Mouse (Mus musculus) midbrain, embryonic 16.5 days (tissue): ENCODE measurements at regions not wholly inside any gene's neighbourhood (a gene's known extent, or its start where the extent isn't known, plus 50 kb on each side); places are given as distances from the start of the nearest gene placed in this dataset.
A peak's percentile ranks its signal among the peaks of the same experiment; 100 is the strongest.

ENCODE experiments used
- ATAC-seq: fragments of 200-750 bp; cut with Nextera tagmentation; 2 replicates; pipeline ENCODE4 v1.8.0; 2017; ENCODE audit warnings: moderate TSS enrichment
- H3K27ac ChIP-seq: fragments of 300-500 bp; sonication (generic); 2 replicates; pipeline ENCODE4 v1.5.1; 2014; ENCODE audit warnings: mild to moderate bottlenecking, low read length, mixed read lengths
- H3K27me3 ChIP-seq: fragments of 300-500 bp; sonication (generic); 2 replicates; pipeline ENCODE4 v1.6.1; 2014; ENCODE audit warnings: low read depth, low read length, mixed read lengths; ENCODE audit not compliant: control insufficient read depth, insufficient read depth
- H3K36me3 ChIP-seq: fragments of 300-500 bp; sonication (generic); 2 replicates; pipeline ENCODE4 v1.6.1; 2014; ENCODE audit warnings: mild to moderate bottlenecking, low read length, moderate library complexity, mixed read lengths; ENCODE audit not compliant: control insufficient read depth, insufficient read depth
- H3K4me1 ChIP-seq: fragments of 300-500 bp; sonication (generic); 2 replicates; pipeline ENCODE4 v1.6.1; 2014; ENCODE audit warnings: mild to moderate bottlenecking, low read length, mixed read lengths; ENCODE audit not compliant: control insufficient read depth, insufficient read depth
- H3K4me2 ChIP-seq: fragments of 300-500 bp; sonication (generic); 2 replicates; pipeline ENCODE4 v1.6.1; 2014; ENCODE audit warnings: mild to moderate bottlenecking, low read length, mixed read lengths
- H3K4me3 ChIP-seq: fragments of 300-500 bp; sonication (generic); 2 replicates; pipeline ENCODE4 v1.5.1; 2014; ENCODE audit warnings: low read depth, mild to moderate bottlenecking, low read length, moderate library complexity, mixed read lengths
- H3K9ac ChIP-seq: fragments of 300-500 bp; sonication (generic); 2 replicates; pipeline ENCODE4 v1.6.1; 2014; ENCODE audit warnings: low read depth, low read length, mixed read lengths
- H3K9me3 ChIP-seq: fragments of 300-500 bp; sonication (generic); replicated peaks from 2 replicates; pipeline ENCODE4 v1.6.1; 2014; ENCODE audit warnings: mild to moderate bottlenecking, low read length, mixed read lengths; ENCODE audit not compliant: control insufficient read depth, poor library complexity, severe bottlenecking
- WGBS: fragments of 180-500 bp; shearing (Covaris S2); extraction: QIAGEN DNeasy Blood & Tissue Kit; methylation state at CpG from one replicate; pipeline ENCODE4 v1.1.7; 2014; 5-methylcytosine and 5-hydroxymethylcytosine counted together

DNA sequence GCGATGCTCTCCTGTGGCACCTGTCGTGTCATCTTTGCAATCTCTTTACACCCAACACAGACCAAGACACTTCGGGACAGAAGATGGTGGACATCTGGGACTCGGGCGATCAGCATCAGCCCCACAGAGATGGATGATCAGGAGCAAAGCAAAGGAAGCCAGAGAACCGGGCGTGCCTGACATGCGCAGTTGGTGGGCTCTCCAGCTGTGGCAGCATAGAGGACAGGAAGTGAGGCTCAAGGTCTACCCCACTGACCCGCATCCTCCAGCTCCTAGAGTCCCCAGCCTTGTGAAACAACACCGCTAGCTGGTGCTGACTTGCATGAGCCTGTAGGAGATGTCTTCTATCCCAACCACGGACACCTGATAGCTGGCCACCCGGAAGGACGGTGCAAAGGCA is 312.9 kb upstream of the Prox1 start:
- Histone ChIP-seq H3K4me1 (no peaks in the 10 kb centered on the region), H3K9ac (no peak overlapping the region), H3K36me3 (no peaks in the 10 kb centered on the region), H3K9me3 (peaks cover 10% of the 10 kb centered on the region), H3K27ac (no peak overlapping the region), H3K27me3 (no peaks in the 10 kb centered on the region), H3K4me3 (no peak overlapping the region), H3K4me2 (no peak overlapping the region)
- no peak for ATAC-seq
- 92% methylated on average over 13 of the region's 13 CpGs for WGBS

DNA sequence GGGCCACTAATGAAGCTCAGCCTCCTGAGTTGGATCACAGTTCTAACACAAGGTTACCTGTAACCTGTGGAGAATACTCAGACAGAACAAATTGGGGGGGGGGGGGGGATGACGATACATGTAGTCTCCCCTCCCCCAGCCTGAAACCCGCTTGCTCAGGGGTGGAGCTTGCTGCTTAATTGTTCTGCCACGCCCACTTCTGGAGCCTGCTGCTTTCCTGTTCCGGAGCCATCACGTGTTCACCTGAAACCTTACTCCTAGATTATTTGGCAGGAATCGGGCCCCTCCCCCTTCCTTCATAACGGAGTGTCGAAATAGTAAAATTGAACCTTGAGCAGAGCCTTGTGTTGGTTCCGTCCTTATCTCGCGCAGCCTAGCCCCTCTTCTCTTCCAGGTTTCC is 310.6 kb upstream of the Prox1 start:
- ATAC-seq, result no peak
- Histone ChIP-seq H3K27ac (no peak overlapping the region), H3K9me3 (peaks cover 10% of the 10 kb centered on the region), H3K4me1 (no peaks in the 10 kb centered on the region), H3K4me3 (no peak overlapping the region), H3K9ac (no peak overlapping the region), H3K4me2 (no peak overlapping the region), H3K36me3 (no peaks in the 10 kb centered on the region), H3K27me3 (no peaks in the 10 kb centered on the region)
- 79% methylated on average over 11 of the region's 11 CpGs for WGBS

DNA sequence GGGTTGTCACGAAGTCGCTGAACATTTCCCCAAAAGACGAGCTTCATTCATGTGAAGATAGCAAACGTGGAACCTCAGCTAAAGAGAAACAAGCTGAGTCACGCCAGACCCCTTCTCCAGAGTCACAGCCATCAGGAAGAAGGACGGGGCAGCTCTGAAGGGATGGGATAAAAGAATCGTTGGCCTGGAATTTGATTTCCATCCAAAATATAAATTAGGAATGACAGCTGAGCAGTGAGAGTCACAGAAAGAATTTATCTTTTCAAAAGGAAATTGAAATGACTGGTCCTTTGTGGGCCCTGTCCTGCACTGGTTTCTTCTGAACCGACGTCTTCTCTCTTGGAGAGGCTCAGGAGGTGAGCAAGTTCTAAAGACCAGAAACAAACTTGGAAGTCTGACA is 310.1 kb upstream of the Prox1 start:
- H3K4me2 ChIP-seq, result no peak overlapping the region
- H3K9ac ChIP-seq, result no peak overlapping the region
- no peak for ATAC-seq
- H3K27me3 ChIP-seq, result no peaks in the 10 kb centered on the region
- no peaks in the 10 kb centered on the region for H3K36me3 ChIP-seq
- no peak overlapping the region for H3K27ac ChIP-seq
- peaks cover 10% of the 10 kb centered on the region for H3K9me3 ChIP-seq
- WGBS, result 61% methylated on average over 9 of the region's 9 CpGs
- H3K4me3 ChIP-seq, result no peak overlapping the region
- H3K4me1 ChIP-seq, result no peaks in the 10 kb centered on the region

DNA sequence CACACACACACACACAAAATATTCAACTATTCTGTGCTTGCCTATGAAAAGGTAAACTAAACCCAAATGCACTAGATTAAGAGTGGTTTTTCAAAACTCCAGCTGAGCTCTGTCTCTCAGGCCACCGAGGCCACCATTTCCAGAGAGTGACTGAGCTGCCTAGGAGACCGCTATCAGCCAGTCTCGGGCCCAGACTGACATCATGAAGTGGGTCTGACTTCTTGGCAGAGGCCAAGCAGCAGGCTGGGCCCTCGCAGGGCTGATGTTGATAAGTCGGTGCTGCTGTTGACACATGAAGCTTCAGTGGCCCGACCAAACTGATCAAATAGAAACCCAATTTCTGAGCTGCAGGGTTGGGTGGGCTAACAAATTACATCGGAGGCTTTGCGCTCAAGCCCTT is 302.2 kb upstream of the Prox1 start:
- H3K9me3 ChIP-seq, result no peaks in the 10 kb centered on the region
- 82% methylated on average over 8 of the region's 8 CpGs for WGBS
- no peak overlapping the region for H3K4me3 ChIP-seq
- no peak overlapping the region for H3K27ac ChIP-seq
- ATAC-seq, result no peak
- no peaks in the 10 kb centered on the region for H3K4me1 ChIP-seq
- H3K27me3 ChIP-seq, result no peaks in the 10 kb centered on the region
- H3K36me3 ChIP-seq, result no peaks in the 10 kb centered on the region
- H3K4me2 ChIP-seq, result no peak overlapping the region
- no peak overlapping the region for H3K9ac ChIP-seq

DNA sequence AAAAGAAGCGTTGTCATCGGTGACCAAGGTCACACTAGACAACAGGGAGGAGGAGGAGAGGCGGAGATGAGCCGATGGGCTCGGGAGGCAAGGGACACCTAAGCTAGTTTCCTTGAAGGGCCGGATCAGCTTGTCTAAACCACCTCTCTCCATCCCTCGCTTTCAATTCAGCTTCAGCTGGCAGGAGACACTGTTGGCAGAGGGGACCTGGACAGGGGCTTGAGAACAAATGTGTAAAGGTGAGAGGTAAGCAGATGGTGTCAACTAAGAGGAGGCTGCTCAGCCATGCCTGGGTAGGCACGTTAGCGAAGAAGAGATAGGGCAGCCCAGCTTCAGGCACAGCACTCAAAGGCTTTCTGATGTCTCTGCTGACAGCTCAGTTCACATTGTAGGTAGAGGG is 299.8 kb upstream of the Prox1 start:
- no peak for ATAC-seq
- no peak overlapping the region for H3K4me3 ChIP-seq

DNA sequence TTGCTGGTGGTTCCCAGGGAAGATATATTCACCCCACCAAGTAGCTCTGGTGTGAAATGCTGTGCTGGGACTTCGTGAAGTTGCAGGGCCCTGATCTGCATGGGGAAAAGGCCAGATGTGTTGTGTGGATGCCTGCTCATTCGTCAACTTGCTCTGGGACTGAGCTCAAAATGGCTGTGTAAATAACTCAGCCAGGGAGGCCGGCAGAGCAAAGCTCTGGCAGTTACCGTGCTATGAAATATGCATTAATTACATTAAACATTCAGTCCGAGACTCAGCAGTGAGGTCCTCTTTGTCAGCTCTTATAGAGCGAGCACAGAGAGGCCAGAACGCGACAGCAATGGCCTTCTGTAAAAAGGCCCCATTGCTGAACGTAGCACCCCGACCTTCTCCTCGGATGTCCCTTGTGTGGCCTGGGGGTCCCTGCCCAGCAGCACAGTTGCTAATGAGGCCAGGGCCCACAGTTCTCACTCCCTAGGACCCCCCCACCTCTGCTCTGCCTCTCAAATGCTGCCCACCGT is 287.1 kb upstream of the Prox1 start:
- Histone ChIP-seq H3K27me3 (no peaks in the 10 kb centered on the region; the same call in 1 of the 2 replicates), H3K9ac (no peak overlapping the region), H3K27ac (0 out of 2 replicates have a peak overlapping the region, but pooled peaks have one; percentile 30), H3K9me3 (no peaks in the 10 kb centered on the region), H3K4me2 (no peak overlapping the region), H3K36me3 (no peaks in the 10 kb centered on the region), H3K4me3 (no peak overlapping the region), H3K4me1 (peaks cover 2% of the 10 kb centered on the region; the same call in 1 of the 2 replicates)
- ATAC-seq, result peak; percentile 72; the same call in 1 of the 2 replicates
- WGBS, result 21% methylated on average over 12 of the region's 12 CpGs

More for the DNA sequence above, 299.8 kb upstream of the Prox1 start:
- Histone ChIP-seq H3K27ac (no peak overlapping the region), H3K36me3 (no peaks in the 10 kb centered on the region), H3K27me3 (no peaks in the 10 kb centered on the region), H3K9me3 (no peaks in the 10 kb centered on the region), H3K4me2 (no peak overlapping the region), H3K9ac (no peak overlapping the region), H3K4me1 (no peaks in the 10 kb centered on the region)
- 79% methylated on average over 9 of the region's 9 CpGs for WGBS

DNA sequence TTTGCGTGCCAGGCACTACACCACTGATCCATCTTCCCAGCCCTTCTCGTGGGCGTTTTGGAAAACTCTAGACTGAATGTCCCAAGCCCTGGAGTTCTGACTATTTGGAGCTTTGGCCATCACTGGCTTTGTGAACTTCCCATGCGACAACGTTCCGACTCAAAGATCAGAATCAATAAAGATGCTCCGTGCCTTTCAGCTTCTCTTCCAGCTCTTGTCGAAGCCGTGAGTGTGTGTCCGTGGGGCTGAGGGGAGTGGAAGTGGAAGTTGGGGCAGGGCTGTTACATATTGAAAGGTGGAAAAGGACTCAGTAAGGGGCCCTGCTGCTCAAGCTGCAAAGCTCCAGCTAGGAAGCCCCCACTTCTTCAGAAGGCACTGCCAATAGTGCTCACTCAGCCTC is 283.0 kb upstream of the Prox1 start:
- no peak overlapping the region for H3K9ac ChIP-seq
- H3K4me3 ChIP-seq, result no peak overlapping the region
- H3K36me3 ChIP-seq, result no peaks in the 10 kb centered on the region
- H3K27me3 ChIP-seq, result no peaks in the 10 kb centered on the region; the same call in 1 of the 2 replicates
- WGBS, result 70% methylated on average over 10 of the region's 10 CpGs
- H3K9me3 ChIP-seq, result no peaks in the 10 kb centered on the region
- no peak overlapping the region for H3K27ac ChIP-seq
- no peak for ATAC-seq
- no peak overlapping the region for H3K4me2 ChIP-seq
- peaks cover 2% of the 10 kb centered on the region; the same call in 1 of the 2 replicates for H3K4me1 ChIP-seq

DNA sequence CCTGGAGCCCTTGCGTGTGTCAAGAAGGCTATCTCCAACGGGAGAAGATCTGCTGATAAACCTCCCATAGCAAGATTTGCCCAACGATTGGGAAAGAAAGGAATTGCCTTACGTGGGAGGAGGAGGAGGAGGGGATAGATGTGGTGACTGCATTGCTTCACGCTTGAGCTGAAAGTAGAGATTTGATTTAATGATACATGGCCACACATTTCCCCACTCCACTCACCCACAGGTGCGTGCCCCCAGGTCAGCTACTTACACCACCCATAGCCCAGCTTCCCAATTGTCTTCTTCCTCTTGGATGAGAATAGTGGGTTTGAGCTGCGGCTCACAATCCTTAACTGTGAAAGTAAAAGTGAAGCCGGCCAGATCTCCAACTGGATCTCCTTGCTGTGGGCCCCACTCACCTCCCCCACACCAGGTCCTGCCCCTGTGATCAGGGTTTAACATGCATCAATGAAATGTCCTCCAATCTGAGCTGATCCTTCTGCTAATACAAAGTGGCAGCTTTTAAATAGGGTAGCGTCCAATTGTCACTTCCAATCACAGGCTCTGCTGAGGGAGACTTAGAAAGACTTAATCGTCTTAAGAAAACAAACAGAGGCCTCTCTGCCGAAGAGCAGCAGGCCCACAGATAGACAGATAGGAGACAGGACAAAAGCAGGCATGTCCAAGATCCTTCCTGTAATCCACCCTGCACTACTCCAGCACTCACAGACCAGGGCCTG is 281.8 kb upstream of the Prox1 start:
- no peak for ATAC-seq
- Histone ChIP-seq H3K27me3 (no peaks in the 10 kb centered on the region; the same call in 1 of the 2 replicates), H3K9ac (no peak overlapping the region), H3K27ac (no peak overlapping the region), H3K4me3 (no peak overlapping the region), H3K9me3 (no peaks in the 10 kb centered on the region), H3K4me2 (no peak overlapping the region), H3K36me3 (no peaks in the 10 kb centered on the region), H3K4me1 (peaks cover 2% of the 10 kb centered on the region; the same call in 1 of the 2 replicates)
- WGBS, result 38% methylated on average over 11 of the region's 11 CpGs

DNA sequence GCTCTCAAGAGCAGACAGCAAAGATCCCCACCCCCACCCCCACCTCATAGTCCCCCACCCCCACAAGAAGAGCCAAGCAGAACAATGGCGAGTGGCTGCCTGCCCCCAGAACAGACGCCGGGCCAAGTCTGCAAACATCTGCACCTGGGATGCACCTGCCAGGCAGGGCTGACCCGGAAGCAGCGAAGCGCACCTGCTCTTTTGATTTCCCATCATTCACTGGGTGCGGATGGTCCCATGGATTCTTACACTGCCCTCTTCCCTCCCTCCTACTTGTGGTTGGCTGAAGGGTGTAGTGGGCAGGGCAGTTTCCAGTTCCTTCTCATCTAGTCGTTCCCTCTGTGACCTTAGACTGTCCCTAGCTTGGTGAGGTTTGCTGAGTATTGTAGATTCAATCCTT is 277.7 kb upstream of the Prox1 start:
- 32% methylated on average over 8 of the region's 8 CpGs for WGBS

More for the DNA sequence above, 277.7 kb upstream of the Prox1 start:
- H3K4me3 ChIP-seq, result no peak overlapping the region
- H3K36me3 ChIP-seq, result no peaks in the 10 kb centered on the region
- ATAC-seq, result no peak
- no peak overlapping the region for H3K27ac ChIP-seq
- H3K4me2 ChIP-seq, result no peak overlapping the region
- H3K9ac ChIP-seq, result no peak overlapping the region
- H3K27me3 ChIP-seq, result no peaks in the 10 kb centered on the region
- H3K9me3 ChIP-seq, result no peaks in the 10 kb centered on the region
- H3K4me1 ChIP-seq, result peaks cover 2% of the 10 kb centered on the region; the same call in 1 of the 2 replicates
